8 mouse cellular contexts compared by ENCODE assay signal in genomic region chr1:177983024-177983450, GRCm38 (mm10). TPM values are rescaled to one million over a fixed set of nuclear protein-coding genes. Genes with fewer than 3 reads are reported as not detected.
DNase-seq lines count a peak whose midpoint lies in the region; ATAC-seq lines count a peak whose summit lies in the region.
"Not testable (repeated sequence)": the region's sequence is repeated elsewhere in the genome, so short reads cannot be mapped to it uniquely, and the experiment has no call there.

TSS of gene Catspere2 (plus strand) at chr1:177983423.

- not testable (repeated sequence) for H3K4me1 ChIP-seq in hindbrain, embryonic 16.5 days (ENCODE audit: control insufficient read depth, insufficient read depth, low read depth, low read length)

- H3K9me3 ChIP-seq in hindbrain, embryonic 16.5 days (ENCODE audit: control insufficient read depth, low read length): not testable (repeated sequence)

- peak within 1 kb of the TSS; percentile 64 for H3K4me3 ChIP-seq in hindbrain, embryonic 16.5 days (ENCODE audit: low read length)
- peak within 1 kb of the TSS; percentile 9; the same call in 1 of the 2 replicates for H3K4me3 ChIP-seq in macrophage (ENCODE audit: inconsistent target)

- not testable (repeated sequence) for H3K79me2 ChIP-seq in macrophage (ENCODE audit: inconsistent target)

- ATAC-seq in hindbrain, embryonic 16.5 days: peak; percentile 99

- peak; percentile 77 for DNase-seq in WW6 (ENCODE audit: low read depth, low spot score)
- peak; percentile 88 to 96 for DNase-seq in cerebellum, postnatal 4 days (ENCODE audit: low spot score in 2 of 2)
- peak; percentile 98 for DNase-seq in gastrocnemius, adult 18-20 months (ENCODE audit: low spot score)
- DNase-seq in left cerebral cortex, adult 18-20 months (ENCODE audit: low spot score in 2 of 2): peak; percentile 90 to 95
- DNase-seq in right cerebral cortex, adult 18-20 months: peak; percentile 98
- peak; percentile 93 for DNase-seq in urinary bladder, postnatal 10 days (ENCODE audit: low spot score)

- not testable (repeated sequence) for H3K36me3 ChIP-seq in hindbrain, embryonic 16.5 days (ENCODE audit: control insufficient read depth, insufficient read depth, low read length); macrophage (ENCODE audit: inconsistent target)

- 0% methylated on average over 21 of the region's 21 CpGs for WGBS in hindbrain, embryonic 16.5 days
- 0% methylated on average over 15 of the region's 21 CpGs for WGBS in macrophage (ENCODE audit: missing documents)

- H3K27ac ChIP-seq in hindbrain, embryonic 16.5 days (ENCODE audit: low read depth, low read length): peak within 1 kb of the TSS; percentile 77
- H3K27ac ChIP-seq in macrophage: peak within 1 kb of the TSS; percentile 8; the same call in 1 of the 2 replicates

- H3K9ac ChIP-seq in hindbrain, embryonic 16.5 days (ENCODE audit: low read depth, low read length): peak within 1 kb of the TSS; percentile 75

- H3K27me3 ChIP-seq in hindbrain, embryonic 16.5 days (replicated peaks; ENCODE audit: control insufficient read depth, insufficient read depth, low read length): not testable (repeated sequence)

- H3K4me2 ChIP-seq in hindbrain, embryonic 16.5 days (ENCODE audit: low read length): peak within 1 kb of the TSS; percentile 55

RNA-seq across cellular contexts. Expression of gene Catspere2, which starts in this region (rescaled TPM):
- under 1 TPM; 0.07 to 0.09 TPM for total RNA-seq in gastrocnemius, adult 18-20 months (2021)
- polyA plus RNA-seq in hindbrain, embryonic 16.5 days (2015; fragmentation: Nextera tagmentation; extraction: Ambion mirVana): 0.44 and 0.50 TPM in 2 replicates
- 1 to 10 TPM; 8.0 to 8.1 TPM for total RNA-seq in left cerebral cortex, adult 18-20 months (2021)
- total RNA-seq in macrophage (2018; cell fraction: chromatin; rRNA removed): 1 to 10 TPM in 18 of 26 experiments, under 1 TPM in 8; 0.21 to 3.5 (median 1.2) TPM
- under 1 TPM in 21 of 26 experiments, not detected in 5; 0.03 to 0.22 (median 0.09) TPM for total RNA-seq in macrophage (2018; cell fraction: cytosol; rRNA removed)
- 1 to 10 TPM in 2 of 26 experiments, under 1 TPM in 20, not detected in 4; 0.24 to 1.7 (median 0.59) TPM for total RNA-seq in macrophage (2018; cell fraction: nucleus; rRNA removed)
- 0.03 to 0.17 TPM in 2 of 3 replicates, not detected in the other for polyA plus RNA-seq in macrophage (2018)

Comparison
In these comparisons a context has a peak if more than half of its experiments do, and no peak if none do; other contexts are left out.
1. Peak in every context shown above with its lines: DNase-seq, ATAC-seq, H3K4me3 ChIP-seq and H3K27ac ChIP-seq.
2. RNA of gene Catspere2 (total RNA-seq): 8.0 to 8.1 TPM in left cerebral cortex, adult 18-20 months; 0.07 to 0.09 TPM in gastrocnemius, adult 18-20 months; every median in the first group is over 4 times any median in the second.
3. Peak in DNase-seq in gastrocnemius, adult 18-20 months; RNA of the gene not detected or under 1 TPM.
4. Peak in ATAC-seq, H3K4me3 ChIP-seq, H3K27ac ChIP-seq, H3K9ac ChIP-seq and H3K4me2 ChIP-seq in hindbrain, embryonic 16.5 days; RNA of the gene not detected or under 1 TPM.